Comparison of ENCODE assay signal across 14 mouse cellular contexts in genomic region chr6:146248341-146248740, GRCm38 (mm10).
"Had no signal": no experiment of that assay in that cellular context is flagged by ENCODE, and none has a peak within 500 bp of the region (broad histone marks: within the 10 kb centered on the region; RNA-seq: fewer than 3 reads in every experiment).

No protein-coding gene starts in this region.

- H3K9ac ChIP-seq: limb, embryonic 13.5 days; midbrain, embryonic 12.5 days; neural tube, embryonic 13.5 days; stomach, embryonic 15.5 days had no signal

- H3K4me3 ChIP-seq: limb, embryonic 13.5 days; midbrain, embryonic 12.5 days; neural tube, embryonic 13.5 days; stomach, embryonic 15.5 days had no signal

- H3K4me1 ChIP-seq: midbrain, embryonic 12.5 days; neural tube, embryonic 13.5 days; stomach, embryonic 15.5 days had no signal

- H3K36me3 ChIP-seq: limb, embryonic 13.5 days; midbrain, embryonic 12.5 days; neural tube, embryonic 13.5 days; stomach, embryonic 15.5 days had no signal

- H3K9me3 ChIP-seq: limb, embryonic 13.5 days; midbrain, embryonic 12.5 days; stomach, embryonic 15.5 days had no signal

- DNase-seq: kidney, adult 8-10 months; kidney, postnatal 25 days; lung, adult 18-20 months; lung, postnatal 4 days; right cerebral cortex, postnatal 14 days; thymus, adult 2 months; thymus, postnatal 25 days had no signal

- H3K4me2 ChIP-seq: limb, embryonic 13.5 days; midbrain, embryonic 12.5 days; neural tube, embryonic 13.5 days; stomach, embryonic 15.5 days had no signal

- ATAC-seq: inflammation-experienced regulatory T-cells, adult 6 months; intestine, postnatal 0 days; midbrain, embryonic 16.5 days had no signal

- H3K27ac ChIP-seq: limb, embryonic 13.5 days; midbrain, embryonic 12.5 days; neural tube, embryonic 13.5 days; stomach, embryonic 15.5 days had no signal

- H3K27me3 ChIP-seq: limb, embryonic 13.5 days; midbrain, embryonic 12.5 days; neural tube, embryonic 13.5 days; stomach, embryonic 15.5 days had no signal
